8 mouse cellular contexts compared by ENCODE assay signal in genomic region chr17:72917241-72918030, GRCm38 (mm10). TPM values are rescaled to one million over a fixed set of nuclear protein-coding genes. Genes with fewer than 3 reads are reported as not detected.
DNase-seq lines count a peak whose midpoint lies in the region; ATAC-seq and TF ChIP-seq lines count a peak whose summit lies in the region.

No protein-coding gene starts in this region.

- 1% methylated on average over 37 of the region's 37 CpGs for WGBS in limb, embryonic 15.5 days
- 1% methylated on average over 37 of the region's 37 CpGs for WGBS in midbrain, embryonic 15.5 days

- TF ChIP-seq CTCF in testis, adult 2 months (IDR thresholded peaks at IDR 0.05; ENCODE audit: control insufficient read depth, insufficient read depth, insufficient replicate concordance, low read depth, low read length) = no peak

- H3K9me3 ChIP-seq in limb, embryonic 15.5 days = no peaks in the 10 kb centered on the region
- H3K9me3 ChIP-seq in midbrain, embryonic 15.5 days = no peaks in the 10 kb centered on the region

- ATAC-seq in limb, embryonic 15.5 days (ENCODE audit: insufficient number of reproducible peaks, low FRiP score, low TSS enrichment, low read depth) = peak; percentile 38
- ATAC-seq in midbrain, embryonic 15.5 days (replicated peaks) = peak; percentile 70

- 0 out of 2 replicates have a peak, but pooled peaks cover 2% of the 10 kb centered on the region for H3K27me3 ChIP-seq in testis, adult 2 months (ENCODE audit: control insufficient read depth, insufficient read depth, low read length)
- H3K27me3 ChIP-seq in limb, embryonic 15.5 days = 0 out of 2 replicates have a peak, but pooled peaks cover 3% of the 10 kb centered on the region
- 0 out of 2 replicates have a peak, but pooled peaks cover 3% of the 10 kb centered on the region for H3K27me3 ChIP-seq in midbrain, embryonic 15.5 days (replicated peaks)

- H3K27ac ChIP-seq in testis, adult 2 months (ENCODE audit: control insufficient read depth, insufficient read depth, low read depth, low read length) = no peak overlapping the region; the same call in 1 of the 2 replicates
- peak overlapping the region; percentile 88 for H3K27ac ChIP-seq in limb, embryonic 15.5 days
- H3K27ac ChIP-seq in midbrain, embryonic 15.5 days = peak overlapping the region; percentile 96

- H3K36me3 ChIP-seq in testis, adult 2 months (ENCODE audit: control insufficient read depth, insufficient read depth, low read length) = no peaks in the 10 kb centered on the region
- 0 out of 2 replicates have a peak, but pooled peaks cover 2% of the 10 kb centered on the region for H3K36me3 ChIP-seq in limb, embryonic 15.5 days
- H3K36me3 ChIP-seq in midbrain, embryonic 15.5 days (replicated peaks) = no peaks in the 10 kb centered on the region; the same call in 1 of the 2 replicates

- peaks cover 17% of the 10 kb centered on the region for H3K4me1 ChIP-seq in testis, adult 2 months (ENCODE audit: control insufficient read depth, insufficient read depth, low read length)
- H3K4me1 ChIP-seq in limb, embryonic 15.5 days = peaks cover 47% of the 10 kb centered on the region
- peaks cover 37% of the 10 kb centered on the region for H3K4me1 ChIP-seq in midbrain, embryonic 15.5 days

- H3K9ac ChIP-seq in limb, embryonic 15.5 days = peak overlapping the region; percentile 71
- H3K9ac ChIP-seq in midbrain, embryonic 15.5 days = peak overlapping the region; percentile 96

- H3K4me3 ChIP-seq in testis, adult 2 months (ENCODE audit: control insufficient read depth, low read depth, low read length) = peak overlapping the region; percentile 66
- H3K4me3 ChIP-seq in limb, embryonic 15.5 days = peak overlapping the region; percentile 70
- H3K4me3 ChIP-seq in midbrain, embryonic 15.5 days = peak overlapping the region; percentile 72

- TF ChIP-seq POLR2A in testis, adult 2 months (IDR thresholded peaks at IDR 0.05; ENCODE audit: control insufficient read depth, low read depth, low read length) = no peak

- no peak for DNase-seq in testis, postnatal 14 days (ENCODE audit: low spot score)
- DNase-seq in embryo, embryonic 10.5 days (ENCODE audit: low spot score) = peak; percentile 86
- peak; percentile 77 to 80 for DNase-seq in heart, adult 18-20 months
- peak; percentile 38 for DNase-seq in kidney, adult 11 months
- peak; percentile 42 to 80 for DNase-seq in spleen, postnatal 4 days (ENCODE audit: low spot score in 2 of 2)

- H3K4me2 ChIP-seq in limb, embryonic 15.5 days = peak overlapping the region; percentile 90
- peak overlapping the region; percentile 79 for H3K4me2 ChIP-seq in midbrain, embryonic 15.5 days

RNA-seq across cellular contexts. Expression of gene Lbh, which starts 0.7 kb away (rescaled TPM):
- polyA plus RNA-seq in testis, adult 2 months (2012; rRNA removed) = 2.7 and 3.8 TPM in 2 replicates
- 100 to 1,000 TPM; 432 to 483 TPM for total RNA-seq in heart, adult 18-20 months (2021)
- polyA plus RNA-seq in limb, embryonic 15.5 days (2015; fragmentation: Nextera tagmentation; extraction: Ambion mirVana) = 2.5 and 2.8 TPM in 2 replicates
- polyA plus RNA-seq in midbrain, embryonic 15.5 days (2015; fragmentation: Nextera tagmentation; extraction: Ambion mirVana) = 5.7 and 5.9 TPM in 2 replicates
